Comparison of ENCODE assay signal across 11 mouse cellular contexts in genomic region chr11:116893532-116894442, GRCm38 (mm10). TPM values are rescaled to one million over a fixed set of nuclear protein-coding genes. Genes with fewer than 3 reads are reported as not detected.
DNase-seq lines count a peak whose midpoint lies in the region; ATAC-seq lines count a peak whose summit lies in the region.
"Had no signal": no experiment of that assay in that cellular context is flagged by ENCODE, and none has a peak within 500 bp of the region (broad histone marks: within the 10 kb centered on the region; RNA-seq: fewer than 3 reads in every experiment).

No protein-coding gene starts in this region.

- no peak overlapping the region for H3K4me2 ChIP-seq in kidney, embryonic 16.5 days (replicated peaks; ENCODE audit: low read depth, low read length)
- no peak overlapping the region for H3K4me2 ChIP-seq in neural tube, embryonic 13.5 days
- no peak overlapping the region for H3K4me2 ChIP-seq in stomach, embryonic 16.5 days (ENCODE audit: low read depth, low read length)
- H3K4me2 ChIP-seq: liver, embryonic 12.5 days had no signal

- H3K27me3 ChIP-seq in kidney, embryonic 16.5 days (ENCODE audit: insufficient read depth, low read length), result 0 out of 2 replicates have a peak, but pooled peaks cover 2% of the 10 kb centered on the region
- H3K27me3 ChIP-seq in neural tube, embryonic 13.5 days, result no peaks in the 10 kb centered on the region
- H3K27me3 ChIP-seq in stomach, embryonic 16.5 days (ENCODE audit: control insufficient read depth, insufficient read depth, low read length), result no peaks in the 10 kb centered on the region

- no peak overlapping the region for H3K9ac ChIP-seq in kidney, embryonic 16.5 days (replicated peaks; ENCODE audit: low read length)
- H3K9ac ChIP-seq in neural tube, embryonic 13.5 days, result no peak overlapping the region
- no peak overlapping the region for H3K9ac ChIP-seq in stomach, embryonic 16.5 days (ENCODE audit: low read length)
- H3K9ac ChIP-seq: liver, embryonic 12.5 days had no signal

- no peak overlapping the region for H3K27ac ChIP-seq in kidney, embryonic 16.5 days (ENCODE audit: low read length)
- peak overlapping the region; percentile 6; the same call in 1 of the 2 replicates for H3K27ac ChIP-seq in neural tube, embryonic 13.5 days (replicated peaks)
- H3K27ac ChIP-seq in stomach, embryonic 16.5 days (ENCODE audit: low read length), result no peak overlapping the region
- H3K27ac ChIP-seq: forebrain, embryonic 10.5 days; gastrocnemius, adult 2 months; liver, embryonic 12.5 days had no signal

- peaks cover 4% of the 10 kb centered on the region; the same call in 1 of the 2 replicates for H3K4me1 ChIP-seq in kidney, embryonic 16.5 days (ENCODE audit: insufficient read depth, low read length)
- peaks cover 11% of the 10 kb centered on the region for H3K4me1 ChIP-seq in neural tube, embryonic 13.5 days (replicated peaks)
- H3K4me1 ChIP-seq in stomach, embryonic 16.5 days (ENCODE audit: control insufficient read depth, insufficient read depth, low read length), result no peaks in the 10 kb centered on the region

- DNase-seq in kidney, adult 9 months, result no peak
- no peak for DNase-seq in neural tube, embryonic 10.5 days (ENCODE audit: extremely low spot score, low spot score)
- DNase-seq in MN1 (ENCODE audit: low spot score), result peak; percentile 30
- DNase-seq in urinary bladder, postnatal 10 days (ENCODE audit: low spot score), result no peak
- DNase-seq: gastrocnemius, adult 2 months; kidney, adult 2 months had no signal

- H3K4me3 ChIP-seq in kidney, embryonic 16.5 days (ENCODE audit: low read length), result no peak overlapping the region
- H3K4me3 ChIP-seq in neural tube, embryonic 13.5 days, result no peak overlapping the region
- H3K4me3 ChIP-seq in stomach, embryonic 16.5 days (replicated peaks; ENCODE audit: low read length), result no peak overlapping the region
- H3K4me3 ChIP-seq: forebrain, embryonic 10.5 days; gastrocnemius, adult 2 months; liver, embryonic 12.5 days had no signal

- ATAC-seq in kidney, embryonic 16.5 days (ENCODE audit: low FRiP score, low TSS enrichment), result 0 out of 2 replicates have a peak, but pooled peaks have one; percentile 15
- ATAC-seq in neural tube, embryonic 13.5 days (ENCODE audit: low read depth), result peak; percentile 47; the same call in 1 of the 2 replicates
- ATAC-seq in stomach, embryonic 16.5 days (ENCODE audit: insufficient read depth, low FRiP score), result peak; percentile 41; the same call in 1 of the 2 replicates
- ATAC-seq: liver, embryonic 12.5 days had no signal

- no peaks in the 10 kb centered on the region for H3K9me3 ChIP-seq in kidney, embryonic 16.5 days (ENCODE audit: low read length)
- H3K9me3 ChIP-seq in neural tube, embryonic 13.5 days, result no peaks in the 10 kb centered on the region
- no peaks in the 10 kb centered on the region for H3K9me3 ChIP-seq in stomach, embryonic 16.5 days (replicated peaks; ENCODE audit: control insufficient read depth, low read length)
- H3K9me3 ChIP-seq: forebrain, embryonic 10.5 days; liver, embryonic 12.5 days had no signal

- H3K36me3 ChIP-seq in kidney, embryonic 16.5 days (ENCODE audit: insufficient read depth, low read length), result no peaks in the 10 kb centered on the region
- H3K36me3 ChIP-seq in neural tube, embryonic 13.5 days, result no peaks in the 10 kb centered on the region
- H3K36me3 ChIP-seq in stomach, embryonic 16.5 days (ENCODE audit: control insufficient read depth, insufficient read depth, low read length), result no peaks in the 10 kb centered on the region
- H3K36me3 ChIP-seq: forebrain, embryonic 10.5 days; liver, embryonic 12.5 days had no signal

- 45% methylated on average over 19 of the region's 19 CpGs for WGBS in kidney, embryonic 16.5 days
- WGBS in neural tube, embryonic 13.5 days, result 53% methylated on average over 19 of the region's 19 CpGs
- 38% methylated on average over 19 of the region's 19 CpGs for WGBS in stomach, embryonic 16.5 days

RNA-seq across cellular contexts. Expression of gene Mgat5b, which starts 24.9 kb away (rescaled TPM):
- 0.21 and 0.24 TPM in 2 replicates for polyA plus RNA-seq in kidney, embryonic 16.5 days (2015; fragmentation: Nextera tagmentation; extraction: Ambion mirVana)
- polyA plus RNA-seq in neural tube, embryonic 13.5 days (2015; fragmentation: Nextera tagmentation; extraction: Ambion mirVana), result 28.4 and 28.5 TPM in 2 replicates
- 0.50 and 0.67 TPM in 2 replicates for polyA plus RNA-seq in stomach, embryonic 16.5 days (2015; fragmentation: Nextera tagmentation; extraction: Ambion mirVana)
- polyA plus RNA-seq: liver, embryonic 12.5 days had no signal

RNA-seq across cellular contexts. Expression of gene Srsf2, which starts 40.9 kb away (rescaled TPM):
- polyA plus RNA-seq in kidney, embryonic 16.5 days (2015; fragmentation: Nextera tagmentation; extraction: Ambion mirVana), result 729 and 742 TPM in 2 replicates
- 624 and 649 TPM in 2 replicates for polyA plus RNA-seq in neural tube, embryonic 13.5 days (2015; fragmentation: Nextera tagmentation; extraction: Ambion mirVana)
- 528 and 578 TPM in 2 replicates for polyA plus RNA-seq in stomach, embryonic 16.5 days (2015; fragmentation: Nextera tagmentation; extraction: Ambion mirVana)

RNA-seq across cellular contexts. Expression of gene Mfsd11, which starts 41.5 kb away (rescaled TPM):
- 38.8 and 41.2 TPM in 2 replicates for polyA plus RNA-seq in kidney, embryonic 16.5 days (2015; fragmentation: Nextera tagmentation; extraction: Ambion mirVana)
- polyA plus RNA-seq in neural tube, embryonic 13.5 days (2015; fragmentation: Nextera tagmentation; extraction: Ambion mirVana), result 42.9 and 47.3 TPM in 2 replicates
- 33.3 and 43.7 TPM in 2 replicates for polyA plus RNA-seq in stomach, embryonic 16.5 days (2015; fragmentation: Nextera tagmentation; extraction: Ambion mirVana)

RNA-seq across cellular contexts. Expression of gene Jmjd6, which starts 50.5 kb away (rescaled TPM):
- 74.8 and 77.8 TPM in 2 replicates for polyA plus RNA-seq in kidney, embryonic 16.5 days (2015; fragmentation: Nextera tagmentation; extraction: Ambion mirVana)
- polyA plus RNA-seq in neural tube, embryonic 13.5 days (2015; fragmentation: Nextera tagmentation; extraction: Ambion mirVana), result 75.3 and 81.2 TPM in 2 replicates
- 68.8 and 69.1 TPM in 2 replicates for polyA plus RNA-seq in stomach, embryonic 16.5 days (2015; fragmentation: Nextera tagmentation; extraction: Ambion mirVana)

RNA-seq across cellular contexts. Expression of gene Mettl23, which starts 50.7 kb away (rescaled TPM):
- polyA plus RNA-seq in kidney, embryonic 16.5 days (2015; fragmentation: Nextera tagmentation; extraction: Ambion mirVana), result 54.9 and 60.6 TPM in 2 replicates
- 71.8 and 76.7 TPM in 2 replicates for polyA plus RNA-seq in neural tube, embryonic 13.5 days (2015; fragmentation: Nextera tagmentation; extraction: Ambion mirVana)
- polyA plus RNA-seq in stomach, embryonic 16.5 days (2015; fragmentation: Nextera tagmentation; extraction: Ambion mirVana), result 51.9 and 58.9 TPM in 2 replicates

Comparison
In these comparisons a context has a peak if more than half of its experiments do, and no peak if none do; other contexts are left out.
1. RNA of gene Mgat5b, which starts 24.9 kb away (polyA plus RNA-seq): 28.4 to 28.5 TPM in neural tube, embryonic 13.5 days; 0.50 to 0.67 TPM in stomach, embryonic 16.5 days and 0.21 to 0.24 TPM in kidney, embryonic 16.5 days; every median in the first group is over 10 times any median in the second.
2. Peak in every context shown above with its lines, with median percentiles within 50 percentile points of each other: ATAC-seq.